Mouse (Mus musculus): ENCODE measurements around the gene Fndc10. TPM values are rescaled to one million over a fixed set of nuclear protein-coding genes. Genes with fewer than 3 reads are reported as not detected.

The Fndc10 gene
- polyA plus RNA-seq, 1 experiment from 2014 or later, result 25.0 TPM

DNA sequence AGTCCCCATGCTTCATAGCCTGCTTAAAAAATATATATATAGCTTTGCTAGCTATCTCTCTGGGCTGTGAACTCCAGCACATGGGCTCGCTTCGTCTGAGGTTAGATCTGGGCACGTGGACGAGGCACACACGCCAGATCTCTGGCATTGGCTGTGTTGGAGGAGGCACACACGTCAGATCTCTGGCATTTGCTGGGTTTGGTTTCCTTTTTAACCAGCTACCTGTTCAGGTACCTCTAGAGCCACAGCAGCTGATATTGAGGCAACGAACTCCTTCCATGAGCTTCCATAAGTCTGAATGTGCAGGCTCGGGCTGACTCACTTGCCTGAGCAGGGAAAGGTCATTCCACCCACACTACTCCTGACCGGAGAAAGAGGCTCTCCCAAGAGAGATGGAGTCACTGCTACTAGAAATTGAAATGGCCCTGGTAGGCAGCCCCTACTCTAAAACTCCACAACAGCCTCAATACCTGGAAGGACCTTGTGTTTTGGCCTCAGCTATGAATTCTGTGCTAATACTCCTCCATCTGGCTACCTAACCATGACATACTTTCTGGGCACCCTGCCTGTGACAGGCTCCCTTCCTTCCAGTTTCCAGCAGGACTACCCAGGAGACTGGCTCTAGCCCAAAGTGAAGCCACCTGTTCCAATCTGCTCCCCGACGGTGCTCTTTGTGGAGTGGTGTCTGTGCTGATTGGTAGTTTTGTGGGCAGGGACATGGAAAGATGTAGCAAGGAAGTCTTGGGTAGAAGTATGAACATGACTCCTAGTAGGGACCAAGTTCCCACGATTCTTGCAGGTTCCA, 3.4 kb upstream of the Fndc10 start:
- H3K4me3 ChIP-seq (replicated peaks), result no peak overlapping the region
- H3K27ac ChIP-seq (replicated peaks), result no peak overlapping the region
- 86% methylated on average over 12 of the region's 12 CpGs for WGBS

DNA sequence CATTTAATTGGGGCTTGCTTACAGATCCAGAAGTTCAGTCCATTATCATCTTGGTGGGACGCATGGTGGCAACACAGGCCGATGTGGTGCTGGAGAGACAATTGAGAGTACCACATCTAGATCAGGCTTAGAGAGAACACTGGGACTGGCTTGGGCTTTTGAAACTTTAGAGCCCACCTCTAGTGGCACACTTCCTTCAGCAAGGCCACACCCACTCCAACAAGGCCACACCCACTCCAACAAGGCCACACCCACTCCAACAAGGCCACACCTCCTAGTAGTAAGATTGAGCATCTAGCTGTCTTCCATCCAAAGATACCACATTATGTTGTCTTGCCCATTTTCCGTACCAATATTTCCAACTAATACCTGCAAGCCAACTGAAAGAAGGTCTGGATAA, 1.7 kb upstream of the Fndc10 start:
- no peaks in the 10 kb centered on the region for H3K27me3 ChIP-seq (replicated peaks)
- H3K4me3 ChIP-seq (replicated peaks), result no peak overlapping the region
- H3K9ac ChIP-seq (replicated peaks), result no peak overlapping the region
- no peak overlapping the region for H3K27ac ChIP-seq (replicated peaks)
- ATAC-seq (ENCODE audit: low FRiP score), result no peak
- 95% methylated on average over 3 of the region's 3 CpGs for WGBS
- H3K4me2 ChIP-seq, result no peak overlapping the region
- peaks cover 28% of the 10 kb centered on the region for H3K4me1 ChIP-seq
- no peaks in the 10 kb centered on the region for H3K9me3 ChIP-seq (replicated peaks)
- no peaks in the 10 kb centered on the region for H3K36me3 ChIP-seq

More for the DNA sequence above, 3.4 kb upstream of the Fndc10 start:
- H3K9me3 ChIP-seq (replicated peaks), result no peaks in the 10 kb centered on the region
- 0 out of 2 replicates have a peak, but pooled peaks cover 2% of the 10 kb centered on the region for H3K27me3 ChIP-seq (replicated peaks)
- ATAC-seq (ENCODE audit: low FRiP score), result no peak
- H3K4me1 ChIP-seq, result peaks cover 12% of the 10 kb centered on the region
- no peak overlapping the region for H3K4me2 ChIP-seq
- no peaks in the 10 kb centered on the region for H3K36me3 ChIP-seq
- no peak overlapping the region for H3K9ac ChIP-seq (replicated peaks)

DNA sequence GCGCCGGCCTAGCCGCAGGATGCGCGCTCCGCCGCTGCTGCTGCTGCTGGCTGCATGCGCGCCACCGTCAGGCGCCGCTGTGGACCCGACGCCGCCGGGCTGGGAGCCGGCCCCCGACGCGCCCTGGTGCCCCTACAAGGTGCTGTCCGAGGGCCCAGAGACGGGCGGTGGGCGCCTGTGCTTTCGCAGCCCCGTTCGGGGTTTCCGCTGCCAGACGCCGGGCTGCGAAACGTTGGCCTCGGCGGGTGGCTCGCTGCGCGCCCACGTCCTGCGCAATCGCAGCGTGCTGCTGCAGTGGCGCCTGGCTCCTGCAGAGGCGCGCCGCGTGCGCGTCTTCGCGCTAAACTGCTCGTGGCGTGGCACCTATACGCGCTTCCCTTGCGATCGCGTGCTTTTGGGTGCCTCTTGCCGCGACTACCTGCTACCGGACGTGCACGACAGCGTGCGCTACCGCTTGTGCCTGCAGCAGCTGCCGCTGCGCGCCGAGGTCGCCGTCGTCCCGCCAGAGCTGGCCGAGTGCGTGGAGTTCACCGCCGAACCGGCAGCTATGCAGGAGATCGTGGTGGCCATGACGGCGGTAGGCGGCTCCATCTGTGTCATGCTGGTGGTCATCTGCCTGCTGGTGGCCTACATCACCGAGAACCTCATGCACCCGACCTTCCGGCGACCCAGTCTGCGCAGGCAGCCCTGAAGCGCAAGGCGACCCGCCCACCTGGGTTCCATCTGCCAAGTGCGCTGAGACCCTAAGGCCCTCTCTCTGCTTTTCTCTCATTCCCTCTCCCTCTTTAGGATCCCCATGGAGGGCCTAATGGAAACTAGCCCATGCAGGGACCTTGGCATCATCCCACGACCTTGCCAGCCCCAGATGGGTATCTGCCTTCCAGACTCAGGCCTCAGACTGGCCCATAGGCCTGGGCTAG, 600 bp downstream of the Fndc10 start:
- peak overlapping the region; percentile 61 for H3K4me3 ChIP-seq (replicated peaks)
- H3K4me2 ChIP-seq, result peak overlapping the region; percentile 85
- H3K9me3 ChIP-seq (replicated peaks), result no peaks in the 10 kb centered on the region
- H3K27ac ChIP-seq (replicated peaks), result peak overlapping the region; percentile 97
- no peaks in the 10 kb centered on the region for H3K27me3 ChIP-seq (replicated peaks)
- peak overlapping the region; percentile 87 for H3K9ac ChIP-seq (replicated peaks)
- no peaks in the 10 kb centered on the region for H3K36me3 ChIP-seq
- WGBS, result under 1% methylated on average over 81 of the region's 92 CpGs
- H3K4me1 ChIP-seq, result peaks cover 28% of the 10 kb centered on the region
- peak; percentile 91 for ATAC-seq (ENCODE audit: low FRiP score)

GRCm38 (mm10) chr4:155695531-155696062, 1.5 kb downstream of the Fndc10 start:
- Histone ChIP-seq H3K4me3 (replicated peaks) (peak overlapping the region; percentile 61), H3K27me3 (replicated peaks) (no peaks in the 10 kb centered on the region), H3K4me2 (peak overlapping the region; percentile 85), H3K9ac (replicated peaks) (peak overlapping the region; percentile 87), H3K9me3 (replicated peaks) (no peaks in the 10 kb centered on the region), H3K27ac (replicated peaks) (peak overlapping the region; percentile 97), H3K36me3 (no peaks in the 10 kb centered on the region), H3K4me1 (peaks cover 28% of the 10 kb centered on the region)
- WGBS, result 80% methylated on average over 4 of the region's 4 CpGs
- ATAC-seq (ENCODE audit: low FRiP score), result no peak

GRCm38 (mm10) chr4:155696261-155697255, 2.4 kb downstream of the Fndc10 start:
- Histone ChIP-seq H3K9ac (replicated peaks) (peak overlapping the region; percentile 87), H3K27me3 (replicated peaks) (no peaks in the 10 kb centered on the region), H3K4me3 (replicated peaks) (peak overlapping the region; percentile 61), H3K27ac (replicated peaks) (no peak overlapping the region), H3K4me1 (peaks cover 28% of the 10 kb centered on the region), H3K9me3 (replicated peaks) (no peaks in the 10 kb centered on the region), H3K4me2 (peak overlapping the region; percentile 85), H3K36me3 (no peaks in the 10 kb centered on the region)
- 75% methylated on average over 16 of the region's 16 CpGs for WGBS
- ATAC-seq (ENCODE audit: low FRiP score), result no peak

DNA sequence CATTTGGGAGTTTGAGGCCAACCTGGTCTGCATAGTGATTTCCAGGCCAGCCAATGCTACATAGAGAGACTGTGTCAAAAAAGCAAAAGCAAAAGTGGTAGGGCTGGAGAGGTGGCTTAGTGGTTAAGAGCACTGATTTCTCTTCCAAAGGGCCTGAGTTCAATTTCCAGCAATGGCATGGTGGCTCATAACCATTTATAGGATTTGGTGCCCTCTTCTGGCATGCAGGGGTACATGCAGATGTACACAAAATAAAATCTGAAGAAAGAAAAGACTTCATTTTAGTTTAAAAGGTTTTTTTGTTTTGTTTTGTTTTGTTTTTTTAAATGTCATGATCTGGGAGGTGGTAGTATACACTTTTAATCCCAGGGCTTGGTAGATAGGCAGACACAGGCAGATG, 6.3 kb downstream of the Fndc10 start:
- no peak for ATAC-seq (ENCODE audit: low FRiP score)
- Histone ChIP-seq H3K4me1 (peaks cover 24% of the 10 kb centered on the region), H3K9ac (replicated peaks) (no peak overlapping the region), H3K4me3 (replicated peaks) (no peak overlapping the region), H3K27me3 (replicated peaks) (no peaks in the 10 kb centered on the region), H3K36me3 (no peaks in the 10 kb centered on the region), H3K27ac (replicated peaks) (no peak overlapping the region), H3K9me3 (replicated peaks) (no peaks in the 10 kb centered on the region), H3K4me2 (no peak overlapping the region)

GRCm38 (mm10) chr4:155703425-155703929, 9.3 kb downstream of the Fndc10 start:
- no peak overlapping the region for H3K4me2 ChIP-seq
- H3K4me3 ChIP-seq (replicated peaks), result no peak overlapping the region
- H3K27me3 ChIP-seq (replicated peaks), result no peaks in the 10 kb centered on the region
- peaks cover 24% of the 10 kb centered on the region for H3K4me1 ChIP-seq
- WGBS, result 94% methylated on average over 4 of the region's 4 CpGs
- H3K27ac ChIP-seq (replicated peaks), result no peak overlapping the region
- H3K9me3 ChIP-seq (replicated peaks), result no peaks in the 10 kb centered on the region
- no peaks in the 10 kb centered on the region for H3K36me3 ChIP-seq
- no peak overlapping the region for H3K9ac ChIP-seq (replicated peaks)
- ATAC-seq (ENCODE audit: low FRiP score), result no peak

DNA sequence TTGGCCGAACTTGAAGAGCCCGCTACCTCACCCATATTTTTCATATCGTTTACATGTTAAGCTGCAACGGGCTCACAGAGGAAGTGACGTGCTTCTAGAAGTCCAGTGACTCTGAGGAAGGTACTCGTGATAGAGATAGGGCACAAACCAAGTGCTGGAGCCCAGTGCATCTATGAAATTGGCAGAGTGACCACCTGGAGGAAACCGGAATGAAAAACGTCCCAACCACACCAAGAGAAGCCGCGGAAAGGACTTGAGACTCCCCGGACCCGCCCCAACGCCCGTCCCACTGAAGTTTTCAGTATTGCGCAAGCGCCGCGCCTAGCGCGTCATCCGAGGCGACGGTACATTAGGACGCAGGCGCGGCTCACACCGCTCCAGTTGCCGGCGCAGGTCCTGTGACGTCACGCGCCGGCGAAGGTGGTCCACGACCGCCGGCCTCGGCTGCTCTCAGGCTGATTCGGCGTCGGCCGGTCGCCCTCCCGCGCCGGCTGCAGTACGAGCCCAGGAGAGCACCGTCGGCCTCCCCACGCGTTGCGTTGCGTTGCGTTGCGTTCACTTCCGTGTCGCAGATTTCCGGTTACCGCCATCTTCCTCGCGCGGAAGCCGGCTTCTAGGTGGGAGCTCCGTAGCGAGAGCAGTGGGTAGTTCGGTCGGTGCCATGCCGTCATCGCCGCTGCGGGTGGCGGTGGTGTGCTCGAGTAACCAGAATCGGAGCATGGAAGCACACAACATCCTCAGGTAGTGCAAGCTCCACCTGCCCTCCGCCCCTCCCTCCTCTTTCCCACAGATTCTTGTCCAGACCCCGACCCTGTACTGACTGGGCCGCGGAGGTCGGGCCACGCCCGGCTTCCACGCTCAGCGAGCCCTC, 10.8 kb downstream of the Fndc10 start, which contains the start of gene Ssu72:
TSS of gene Ssu72 (plus strand) at position 80 of the 871 bp plus-strand sequence.
- H3K4me3 ChIP-seq (replicated peaks), result peak within 1 kb of the TSS; percentile 99
- peak within 1 kb of the TSS; percentile 79 for H3K4me2 ChIP-seq
- H3K36me3 ChIP-seq, result no peaks in the 10 kb centered on the region
- H3K9ac ChIP-seq (replicated peaks), result peak within 1 kb of the TSS; percentile 94
- ATAC-seq (ENCODE audit: low FRiP score), result peak; percentile 95
- H3K27ac ChIP-seq (replicated peaks), result peak within 1 kb of the TSS; percentile 97
- WGBS, result under 1% methylated on average over 83 of the region's 83 CpGs
- H3K9me3 ChIP-seq (replicated peaks), result no peaks in the 10 kb centered on the region
- H3K4me1 ChIP-seq, result peaks cover 33% of the 10 kb centered on the region
- H3K27me3 ChIP-seq (replicated peaks), result no peaks in the 10 kb centered on the region

- under 1% methylated on average over 19 of the region's 19 CpGs for WGBS
- Histone ChIP-seq H3K36me3 (no peaks in the 10 kb centered on the region), H3K27ac (replicated peaks) (peak overlapping the region; percentile 97), H3K4me3 (replicated peaks) (peak overlapping the region; percentile 99), H3K9me3 (replicated peaks) (no peaks in the 10 kb centered on the region), H3K9ac (replicated peaks) (peak overlapping the region; percentile 94), H3K4me1 (peaks cover 39% of the 10 kb centered on the region), H3K27me3 (replicated peaks) (no peaks in the 10 kb centered on the region), H3K4me2 (peak overlapping the region; percentile 79)
- no peak for ATAC-seq (ENCODE audit: low FRiP score)
Measured at GRCm38 (mm10) chr4:155705592-155705929, 11.4 kb downstream of the Fndc10 start.

- no peaks in the 10 kb centered on the region for H3K36me3 ChIP-seq
- peaks cover 44% of the 10 kb centered on the region for H3K4me1 ChIP-seq
- no peak overlapping the region for H3K9ac ChIP-seq (replicated peaks)
- H3K27ac ChIP-seq (replicated peaks), result no peak overlapping the region
- ATAC-seq (ENCODE audit: low FRiP score), result no peak
- no peaks in the 10 kb centered on the region for H3K9me3 ChIP-seq (replicated peaks)
- H3K4me2 ChIP-seq, result no peak overlapping the region
- no peak overlapping the region for H3K4me3 ChIP-seq (replicated peaks)
- WGBS, result 87% methylated on average over 2 of the region's 2 CpGs
- H3K27me3 ChIP-seq (replicated peaks), result no peaks in the 10 kb centered on the region
Measured at GRCm38 (mm10) chr4:155708582-155708981, 14.4 kb downstream of the Fndc10 start.

All from neural tube, embryonic 15.5 days (tissue).